Mouse (Mus musculus) mature B cell (primary cell): ENCODE results near the gene Nav2.

ENCODE experiments used
- in situ Hi-C: fragments of 300-500 bp; cut with MboI; formaldehyde crosslinking; loops from 2 replicates; pipeline ENCODE4 v1.14.3; 2019

Nav2 gene

GRCm38 (mm10) chr7:49052871-49053618, 144.5 kb downstream of the Nav2 start:
- in situ Hi-C loops, result no loop called here

- in situ Hi-C loops, result no loop called here
Observed at GRCm38 (mm10) chr7:49055273-49055672, 146.8 kb downstream of the Nav2 start.

- in situ Hi-C loops, result no loop called here
Observed at GRCm38 (mm10) chr7:49058304-49059012, 149.9 kb downstream of the Nav2 start.

GRCm38 (mm10) chr7:49064792-49065521, 156.4 kb downstream of the Nav2 start:
- in situ Hi-C loops, result no loop called here

GRCm38 (mm10) chr7:49065621-49066475, 157.3 kb downstream of the Nav2 start:
- in situ Hi-C loops, result no loop called here

GRCm38 (mm10) chr7:49066828-49067227, 158.3 kb downstream of the Nav2 start:
- in situ Hi-C loops, result no loop called here

- in situ Hi-C loops, result no loop called here
Observed at GRCm38 (mm10) chr7:49069396-49069961, 161.0 kb downstream of the Nav2 start.

GRCm38 (mm10) chr7:49070621-49071020, 162.1 kb downstream of the Nav2 start:
- in situ Hi-C loops, result no loop called here

- in situ Hi-C loops, result no loop called here
Observed at GRCm38 (mm10) chr7:49071141-49071567, 162.6 kb downstream of the Nav2 start.

GRCm38 (mm10) chr7:49075333-49075934, 166.9 kb downstream of the Nav2 start:
- in situ Hi-C loops, result no loop called here

GRCm38 (mm10) chr7:49076283-49076694, 167.8 kb downstream of the Nav2 start:
- in situ Hi-C loops, result no loop called here

- in situ Hi-C loops, result no loop called here
Observed at GRCm38 (mm10) chr7:49078930-49079329, 170.4 kb downstream of the Nav2 start.

GRCm38 (mm10) chr7:49082585-49083165, 174.2 kb downstream of the Nav2 start:
- in situ Hi-C loops, result no loop called here

- in situ Hi-C loops, result no loop called here
Observed at GRCm38 (mm10) chr7:49084768-49085167, 176.3 kb downstream of the Nav2 start.

GRCm38 (mm10) chr7:49085759-49086158, 177.2 kb downstream of the Nav2 start:
- in situ Hi-C loops, result no loop called here

- in situ Hi-C loops, result no loop called here
Observed at GRCm38 (mm10) chr7:49087154-49087553, 178.6 kb downstream of the Nav2 start.

- in situ Hi-C loops, result no loop called here
Observed at GRCm38 (mm10) chr7:49088198-49088912, 179.8 kb downstream of the Nav2 start.

GRCm38 (mm10) chr7:49091371-49091770, 182.9 kb downstream of the Nav2 start:
- in situ Hi-C loops, result no loop called here

GRCm38 (mm10) chr7:49091921-49092320, 183.4 kb downstream of the Nav2 start:
- in situ Hi-C loops, result no loop called here

- in situ Hi-C loops, result no loop called here
Observed at GRCm38 (mm10) chr7:49093596-49093995, 185.1 kb downstream of the Nav2 start.
